Mouse (Mus musculus): Measurements from ENCODE around the gene Borcs6.

Gene Borcs6

GRCm38 (mm10) chr11:69070590-69071222, 11.2 kb downstream of the Borcs6 start, which contains the start of gene Tmem107:
TSS of gene Tmem107 (plus strand) at chr11:69070806.
- DNase-seq (ENCODE audit: low spot score in 2 of 2), result peak; percentile 88 to 92

- DNase-seq (ENCODE audit: low spot score in 2 of 2), result no peak
Observed at GRCm38 (mm10) chr11:69071262-69071661, 11.7 kb downstream of the Borcs6 start.

- DNase-seq (ENCODE audit: low spot score in 2 of 2), result no peak
Observed at GRCm38 (mm10) chr11:69072234-69072633, 12.7 kb downstream of the Borcs6 start.

GRCm38 (mm10) chr11:69072666-69073064, 13.1 kb downstream of the Borcs6 start:
- no peak for DNase-seq (ENCODE audit: low spot score in 2 of 2)

GRCm38 (mm10) chr11:69073065-69073888, 13.8 kb downstream of the Borcs6 start:
- DNase-seq (ENCODE audit: low spot score in 2 of 2), result peak in 1 of 2 experiments; percentile 72

GRCm38 (mm10) chr11:69073951-69074775, 14.6 kb downstream of the Borcs6 start:
- DNase-seq (ENCODE audit: low spot score in 2 of 2), result no peak

- DNase-seq (ENCODE audit: low spot score in 2 of 2), result no peak
Observed at GRCm38 (mm10) chr11:69074776-69075069, 15.2 kb downstream of the Borcs6 start.

GRCm38 (mm10) chr11:69075764-69076479, 16.4 kb downstream of the Borcs6 start:
- no peak for DNase-seq (ENCODE audit: low spot score in 2 of 2)

GRCm38 (mm10) chr11:69076572-69076971, 17.1 kb downstream of the Borcs6 start:
- DNase-seq (ENCODE audit: low spot score in 2 of 2), result no peak

GRCm38 (mm10) chr11:69077316-69077715, 17.8 kb downstream of the Borcs6 start:
- no peak for DNase-seq (ENCODE audit: low spot score in 2 of 2)

GRCm38 (mm10) chr11:69078041-69078440, 18.5 kb downstream of the Borcs6 start:
- no peak for DNase-seq (ENCODE audit: low spot score in 2 of 2)

GRCm38 (mm10) chr11:69078805-69079438, 19.4 kb downstream of the Borcs6 start:
- DNase-seq (ENCODE audit: low spot score in 2 of 2), result no peak

- no peak for DNase-seq (ENCODE audit: low spot score in 2 of 2)
Observed at GRCm38 (mm10) chr11:69080102-69080854, 20.8 kb downstream of the Borcs6 start.

- no peak for DNase-seq (ENCODE audit: low spot score in 2 of 2)
Observed at GRCm38 (mm10) chr11:69080855-69081222, 21.3 kb downstream of the Borcs6 start.

- no peak for DNase-seq (ENCODE audit: low spot score in 2 of 2)
Observed at GRCm38 (mm10) chr11:69081613-69082012, 22.1 kb downstream of the Borcs6 start.

GRCm38 (mm10) chr11:69085608-69086007, 26.1 kb downstream of the Borcs6 start:
- DNase-seq (ENCODE audit: low spot score in 2 of 2), result no peak

- no peak for DNase-seq (ENCODE audit: low spot score in 2 of 2)
Observed at GRCm38 (mm10) chr11:69086390-69086789, 26.9 kb downstream of the Borcs6 start.

- no peak for DNase-seq (ENCODE audit: low spot score in 2 of 2)
Observed at GRCm38 (mm10) chr11:69087082-69087481, 27.6 kb downstream of the Borcs6 start.

GRCm38 (mm10) chr11:69087597-69087996, 28.1 kb downstream of the Borcs6 start:
- no peak for DNase-seq (ENCODE audit: low spot score in 2 of 2)

- DNase-seq (ENCODE audit: low spot score in 2 of 2), result peak; percentile 71 to 82
Observed at GRCm38 (mm10) chr11:69088103-69088855, 28.8 kb downstream of the Borcs6 start, which contains the start of gene Vamp2. TSS of gene Vamp2 (plus strand) at chr11:69088490.

Measured in urinary bladder, adult 18-20 months (tissue).